Mouse (Mus musculus) CD4-positive, CD25-positive, alpha-beta regulatory T cell, adult 4 months (primary cell): ENCODE measurements around the gene Dtx3. TPM values are rescaled to one million over a fixed set of nuclear protein-coding genes. Genes with fewer than 3 reads are reported as not detected.

ENCODE experiments used
- ATAC-seq: one replicate; pipeline ENCODE4 v1.8.0; 2017
- polyA plus RNA-seq, 2 experiments: library from polyadenylated mRNA; unstranded; fragments of 100-300 nt; shearing (Covaris generic); gene quantifications; one replicate each; pipeline ENCODE4 v1.2.1; 2017

Gene Dtx3
- polyA plus RNA-seq, 2 experiments from 2014 or later: 39.4 to 42.2 TPM

DNA sequence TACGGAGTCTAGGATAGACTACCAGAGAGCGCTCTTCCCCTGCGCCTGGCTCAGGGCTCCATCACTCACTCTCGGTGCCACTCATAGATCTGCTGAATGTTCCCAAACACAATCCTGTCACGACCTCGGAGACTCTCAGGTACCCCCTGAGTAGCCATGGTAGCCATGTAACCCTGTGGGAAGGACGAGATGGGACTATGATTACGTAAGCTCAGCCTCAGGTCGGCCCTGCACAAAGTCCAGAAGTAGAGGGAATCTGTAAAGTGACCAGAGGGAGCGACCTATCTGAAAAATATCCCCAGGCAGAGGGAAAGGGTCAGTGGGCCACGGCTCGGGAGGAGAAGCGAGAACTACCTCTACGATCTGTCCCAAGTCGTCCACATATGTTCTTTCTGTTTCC, 10.0 kb downstream of the Dtx3 start:
- ATAC-seq: no peak

DNA sequence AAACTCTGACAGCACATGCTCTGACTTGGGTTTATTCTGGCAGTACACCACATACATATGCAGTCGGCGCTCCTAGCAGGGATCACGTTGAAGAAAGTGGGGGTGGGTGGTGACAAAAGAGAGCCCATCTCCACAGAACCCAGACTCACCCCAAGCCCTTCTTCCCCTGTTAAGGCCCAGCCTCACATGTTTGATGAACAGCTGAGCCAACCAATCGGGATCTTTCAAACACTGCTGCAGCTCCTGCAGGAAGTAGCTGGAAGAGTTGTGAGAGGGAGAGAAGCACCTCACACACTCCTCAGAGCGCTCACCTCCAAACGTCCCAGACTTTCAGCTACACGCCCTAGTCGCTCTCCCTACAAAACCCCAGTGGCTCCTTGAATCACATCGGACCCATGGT, 10.4 kb downstream of the Dtx3 start:
- no peak for ATAC-seq

DNA sequence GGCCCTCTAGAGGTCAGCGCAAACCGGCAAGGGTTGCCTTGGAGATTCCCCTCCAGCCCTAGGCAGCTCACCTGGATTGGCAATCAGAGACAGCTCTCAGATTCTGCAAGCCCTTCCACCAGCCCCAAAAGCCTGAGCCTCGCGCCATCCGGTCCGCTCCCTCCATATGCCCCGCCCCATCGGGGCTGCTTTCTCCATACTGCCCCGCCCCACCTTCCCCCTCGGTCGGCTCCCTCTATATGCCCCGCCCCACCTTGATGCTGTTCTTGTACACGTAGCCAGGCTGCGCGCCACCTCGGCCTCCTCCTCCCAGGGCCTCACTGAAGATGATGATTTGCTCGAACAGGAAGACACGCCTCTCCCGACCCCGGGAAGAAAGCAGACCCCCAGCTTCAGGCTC, 11.8 kb downstream of the Dtx3 start:
- no peak for ATAC-seq

DNA sequence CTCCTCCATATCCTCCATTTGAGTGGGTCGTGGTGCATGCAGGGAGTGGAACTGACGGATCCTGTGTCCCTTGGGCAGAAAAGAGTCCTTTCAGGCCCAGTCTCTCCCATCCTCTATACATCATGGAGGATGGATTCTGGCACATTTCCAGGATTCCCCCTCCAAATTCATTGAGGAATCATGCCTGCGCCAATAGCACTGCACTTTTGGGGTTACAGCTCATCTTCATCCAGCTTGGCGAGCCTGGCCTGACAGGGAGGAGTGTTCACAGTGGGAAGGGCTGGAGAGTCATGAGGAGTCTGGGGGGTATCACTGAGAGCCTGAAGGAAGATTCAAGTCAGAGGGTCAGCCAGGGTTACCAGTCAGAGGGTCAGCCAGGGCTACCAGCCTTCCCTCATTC, 12.9 kb downstream of the Dtx3 start:
- ATAC-seq: no peak

DNA sequence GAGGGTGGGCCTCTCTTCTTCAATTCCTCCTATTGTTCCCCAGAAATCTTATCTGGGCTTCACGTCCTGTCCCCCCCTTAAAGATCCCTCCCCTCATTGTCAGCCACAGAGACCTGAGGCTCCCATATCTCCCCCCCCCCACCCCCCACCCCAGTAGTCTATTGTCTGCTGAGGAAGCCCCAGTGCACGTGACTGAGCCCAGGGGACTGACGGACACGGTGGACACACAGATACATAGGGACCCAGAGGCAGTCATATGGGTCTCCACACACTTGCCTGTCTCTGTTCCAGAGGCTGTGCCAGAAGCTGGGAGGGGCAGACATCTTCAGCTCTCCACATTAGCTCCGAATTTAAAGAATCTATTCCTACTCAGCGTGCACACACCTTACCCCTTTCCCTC, 14.0 kb downstream of the Dtx3 start:
- no peak for ATAC-seq

DNA sequence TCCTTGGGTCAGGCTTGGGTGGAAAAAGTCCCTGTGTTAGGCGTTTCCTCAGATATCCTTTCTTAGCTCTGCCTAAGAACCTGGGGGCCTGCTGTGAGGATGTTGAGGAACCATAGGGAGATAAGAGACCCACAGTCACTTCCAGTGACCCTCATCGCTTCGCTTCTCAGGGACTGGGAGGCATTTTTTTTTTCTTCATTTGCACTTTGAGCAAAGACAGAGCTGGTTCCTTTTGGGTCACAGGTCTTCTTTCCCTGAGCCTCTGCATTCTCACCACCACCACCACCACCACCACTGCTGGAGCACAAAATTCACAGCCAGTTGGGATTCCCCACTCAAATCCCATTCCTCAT, 14.9 kb downstream of the Dtx3 start:
- no peak for ATAC-seq

DNA sequence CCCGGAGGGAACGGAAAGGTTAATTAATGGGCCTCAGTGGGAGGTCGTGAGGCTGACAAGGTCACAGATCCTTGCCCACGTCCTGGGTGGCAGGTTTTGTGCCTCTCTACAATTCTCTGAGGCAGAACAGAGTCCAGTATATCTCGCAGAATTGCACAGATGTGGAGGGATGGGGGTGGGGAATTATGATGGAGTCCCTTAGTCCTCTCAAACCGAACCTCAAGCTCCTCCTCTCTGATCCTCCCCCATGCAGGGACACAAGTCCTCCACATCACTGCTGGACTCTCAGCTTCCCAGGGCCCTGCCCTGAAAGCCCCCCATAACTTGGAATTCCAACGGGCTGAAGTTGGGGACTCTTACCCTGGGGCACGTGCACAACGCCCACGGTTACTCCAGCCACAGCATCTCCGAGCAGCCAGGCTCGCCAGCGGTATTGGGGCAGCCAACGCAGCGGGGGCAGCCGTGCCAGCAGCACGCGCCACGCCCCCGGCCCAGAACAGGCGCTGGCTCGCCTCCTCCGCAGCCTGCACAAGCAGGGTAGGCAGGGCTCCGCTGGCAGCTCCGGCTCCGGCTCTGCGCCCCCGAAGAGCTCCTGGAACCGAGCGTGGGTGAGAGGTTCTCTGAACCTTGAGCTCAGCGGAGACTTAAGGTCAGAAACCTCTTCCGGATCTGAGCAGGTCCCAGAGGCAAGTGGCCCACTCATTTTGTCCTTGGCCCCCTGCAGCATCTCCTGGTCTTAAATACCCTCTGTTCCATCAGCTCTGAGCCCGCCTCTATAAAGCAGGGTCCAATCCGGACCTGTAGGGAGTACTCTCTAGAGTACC, 15.4 kb downstream of the Dtx3 start, which contains the start of gene Slc26a10:
Gene Slc26a10 (minus strand): TSS at position 775 of the 824 bp plus-strand sequence.
- peak; percentile 11 for ATAC-seq

DNA sequence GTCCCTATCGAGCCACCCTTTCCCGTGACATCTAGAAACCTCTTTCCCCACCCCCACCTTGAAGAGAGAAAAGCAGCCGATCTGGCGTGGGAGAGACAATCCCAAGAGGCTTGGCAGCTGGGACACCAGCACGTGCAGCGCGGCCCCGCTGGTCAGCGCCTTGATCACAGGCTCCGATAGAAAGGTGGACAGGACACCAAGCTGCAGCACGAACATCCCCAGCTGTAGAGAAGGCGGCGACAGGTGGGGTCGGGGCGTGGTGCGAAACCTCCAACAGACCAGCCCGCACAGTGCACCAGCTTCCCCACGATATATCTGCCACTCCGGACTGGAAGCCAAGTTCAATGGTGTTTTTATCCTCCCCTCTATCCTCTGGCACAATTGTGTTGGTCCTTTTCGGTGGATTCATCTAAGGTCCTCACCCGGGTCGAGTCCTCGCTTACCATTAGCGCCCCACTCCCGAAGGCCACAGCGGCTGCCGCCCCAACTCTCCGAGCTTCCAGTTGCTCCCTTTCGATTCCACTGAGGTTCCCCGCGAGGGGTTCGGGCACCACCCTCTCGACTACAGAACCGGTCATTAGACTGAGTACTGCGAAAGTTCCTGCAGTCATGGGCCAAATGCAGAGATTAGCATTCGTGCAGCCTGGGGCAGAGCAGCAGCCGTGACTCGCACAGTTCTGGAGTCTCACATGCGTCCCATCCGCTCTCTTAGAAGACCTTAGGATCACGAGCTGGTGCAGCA, 17.1 kb downstream of the Dtx3 start:
- ATAC-seq: no peak

DNA sequence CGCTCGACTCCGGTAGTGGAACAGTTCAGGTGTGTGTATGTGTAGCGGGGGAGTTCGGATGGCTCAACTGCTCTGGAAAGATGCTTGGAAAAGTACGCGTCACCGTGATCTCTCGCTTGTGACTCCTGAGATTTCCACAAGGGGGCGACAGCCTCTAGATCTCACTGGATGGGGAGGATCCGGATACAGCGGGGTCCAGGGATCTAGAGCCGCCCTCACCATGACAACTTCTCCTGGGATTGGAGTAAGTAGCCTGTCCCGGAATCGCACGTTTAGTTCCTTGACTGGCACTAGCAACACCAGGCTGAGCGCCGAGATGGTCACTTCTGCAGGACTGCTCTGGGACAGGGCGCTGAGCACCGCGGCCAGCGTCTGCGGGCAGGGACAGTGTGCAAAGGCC, 17.8 kb downstream of the Dtx3 start:
- peak; percentile 53 for ATAC-seq

DNA sequence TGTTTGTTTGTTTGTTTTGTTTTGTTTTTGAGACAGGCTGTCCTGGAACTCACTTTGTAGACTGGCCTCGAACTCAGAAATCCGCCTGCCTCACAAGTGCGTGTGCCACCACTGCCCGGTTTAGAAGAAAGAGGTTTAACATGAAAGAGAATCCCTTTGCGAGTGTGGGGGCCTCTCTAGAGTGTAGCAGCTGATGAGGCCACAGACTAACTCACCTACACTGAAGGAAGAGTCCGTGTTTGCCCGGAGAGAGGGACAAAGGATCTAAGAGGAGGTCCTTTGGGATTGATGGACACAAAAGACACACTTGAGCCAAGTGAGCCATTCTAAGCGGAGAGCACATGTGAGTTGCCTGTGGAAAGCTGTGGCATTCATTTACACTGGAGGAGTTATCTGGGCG, 18.3 kb downstream of the Dtx3 start:
- no peak for ATAC-seq

DNA sequence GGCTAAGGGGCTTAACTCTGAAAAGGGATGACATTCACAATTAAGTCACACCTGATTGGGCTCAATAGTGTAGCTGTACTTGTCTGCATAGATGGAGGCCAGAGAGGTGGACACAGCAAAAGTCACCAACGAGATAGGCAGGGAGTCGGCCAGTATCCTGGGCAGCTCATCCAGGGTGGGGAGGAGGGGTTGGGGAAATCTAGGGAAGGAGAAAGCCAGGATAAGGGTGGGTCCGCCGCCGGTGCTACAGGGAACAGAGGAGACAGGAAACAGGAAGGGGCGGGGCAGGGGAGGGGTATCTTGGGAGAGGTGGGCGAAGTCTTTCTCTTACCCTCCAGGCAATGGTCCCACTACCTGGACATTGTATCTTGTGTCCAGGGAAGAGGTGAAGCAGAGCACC, 18.8 kb downstream of the Dtx3 start:
- no peak for ATAC-seq

DNA sequence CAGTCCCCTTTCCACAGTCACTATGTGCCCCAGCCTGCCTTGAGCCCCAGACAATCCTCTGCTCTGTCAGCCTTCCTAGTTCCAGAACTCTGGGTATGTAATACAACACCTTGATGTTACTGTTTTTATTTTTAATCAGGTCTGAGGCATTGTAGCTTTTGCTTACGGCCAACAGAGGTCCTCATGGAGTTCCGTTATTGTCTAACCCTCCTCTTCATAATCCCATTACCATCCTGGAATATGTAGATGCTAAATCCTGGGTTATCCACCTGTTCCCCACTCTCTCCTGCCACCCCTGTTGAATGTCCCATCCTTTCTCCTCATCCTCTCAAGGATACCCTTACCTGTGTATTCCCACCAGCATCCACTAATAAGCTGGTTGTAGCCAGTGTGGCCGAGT, 19.3 kb downstream of the Dtx3 start:
- no peak for ATAC-seq

DNA sequence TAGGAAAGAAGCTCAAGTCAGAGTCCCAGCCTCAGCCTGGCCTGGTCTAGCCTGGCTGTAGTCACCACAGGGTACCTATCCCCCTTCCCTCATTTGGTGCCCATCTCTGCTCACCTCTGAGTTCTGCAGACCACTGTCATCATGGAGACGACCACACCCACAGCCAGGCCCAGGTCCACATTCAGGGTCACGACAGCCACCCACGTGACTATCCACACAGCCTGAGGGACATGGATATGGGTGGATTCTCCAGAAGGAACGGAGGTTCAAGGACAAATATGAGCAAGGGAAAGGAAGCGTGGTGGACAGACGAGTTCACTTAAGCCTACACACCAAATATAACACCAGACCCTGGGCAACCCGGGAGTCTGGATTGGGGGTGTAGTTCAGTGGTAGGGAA, 21.4 kb downstream of the Dtx3 start:
- ATAC-seq: no peak

DNA sequence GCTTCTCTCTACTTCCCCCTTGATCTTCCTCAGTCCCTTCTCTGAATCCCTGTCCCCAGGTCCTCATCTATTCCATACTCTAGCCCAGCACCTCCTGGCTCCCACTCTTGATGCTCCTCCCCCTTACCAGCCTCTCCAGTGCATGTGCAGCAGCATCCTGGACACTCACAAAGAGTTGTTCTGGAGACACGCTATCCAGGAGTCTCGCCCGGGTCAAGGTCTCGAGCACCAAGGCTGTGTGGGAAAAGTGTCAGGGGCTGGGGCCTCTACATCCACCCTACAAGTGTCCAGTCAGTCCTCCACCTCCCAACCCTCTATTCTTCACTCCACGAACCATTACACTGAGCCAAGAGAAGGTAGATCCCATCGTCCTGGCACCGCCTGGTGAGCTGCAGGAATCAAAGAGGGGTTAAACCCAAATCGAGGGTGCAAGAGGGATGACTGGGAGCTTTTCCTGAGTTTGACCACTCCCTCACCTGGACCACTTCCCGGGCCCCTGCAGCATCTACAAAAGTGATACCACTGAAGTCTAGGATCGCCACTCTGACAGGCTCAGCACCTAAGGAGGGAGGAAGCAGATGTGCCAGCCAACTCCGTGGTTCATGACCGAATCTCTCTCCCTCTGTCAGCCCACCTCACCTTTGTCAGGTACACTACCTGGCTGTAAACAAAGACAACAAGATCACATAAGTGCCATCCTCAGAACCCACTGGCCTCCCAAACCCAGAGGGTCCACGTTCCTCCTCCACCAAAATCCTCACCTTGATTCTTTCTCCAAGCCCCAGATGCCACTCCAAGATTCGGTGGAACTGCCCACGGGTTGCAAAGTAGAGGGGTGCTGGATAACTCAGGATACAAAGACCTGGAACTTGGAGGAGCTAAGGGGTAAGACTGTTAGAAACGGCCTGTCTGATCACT, 22.1 kb downstream of the Dtx3 start:
- ATAC-seq: no peak

DNA sequence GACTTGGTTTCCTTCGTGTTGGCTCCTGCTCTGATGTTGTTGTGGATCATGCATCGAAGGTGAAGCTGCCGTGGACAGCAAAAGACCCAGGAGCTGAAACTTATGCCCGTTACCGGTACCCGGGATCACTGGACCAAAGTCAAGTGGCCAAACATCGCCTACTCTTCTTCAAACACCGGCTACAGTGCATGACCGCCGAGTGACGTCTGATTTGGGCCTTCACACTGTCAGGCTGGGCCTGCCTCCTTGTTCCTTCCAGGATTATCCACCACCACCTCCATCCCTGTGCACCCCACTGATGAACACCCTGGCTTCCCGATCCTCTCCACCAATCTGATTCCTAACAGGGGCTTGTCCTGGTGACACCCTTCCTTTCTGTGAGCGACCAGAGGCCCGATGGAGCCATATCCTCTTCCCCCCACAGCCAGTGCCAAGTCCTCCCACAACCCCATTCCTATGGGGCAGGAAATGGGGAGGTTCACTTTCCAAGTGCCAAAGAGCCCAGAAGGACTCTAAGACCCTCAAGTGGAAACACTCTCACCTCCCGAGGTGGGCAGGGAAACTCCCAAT, 23.8 kb downstream of the Dtx3 start:
- ATAC-seq: no peak

DNA sequence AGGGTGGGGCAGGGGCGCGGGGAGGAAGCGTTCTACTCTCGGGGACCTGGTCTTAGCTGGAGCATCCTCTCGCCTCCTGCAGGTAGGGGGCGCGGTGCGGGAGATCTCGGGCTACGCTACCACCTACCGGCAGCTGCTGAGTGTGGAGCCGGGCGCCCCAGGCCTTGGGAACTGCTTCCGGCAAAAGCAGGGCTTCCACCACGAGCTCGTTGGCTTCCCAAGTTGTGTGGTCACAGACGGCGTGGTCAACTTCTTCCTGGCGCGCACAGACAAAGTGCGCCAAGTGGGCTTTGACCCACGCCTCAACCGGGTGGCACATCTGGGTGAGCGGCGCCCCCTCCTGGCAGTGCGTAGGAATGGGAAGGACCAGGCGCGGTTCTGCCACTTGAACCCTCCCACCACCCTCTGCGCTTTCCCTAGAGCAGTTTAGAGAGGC, 24.7 kb downstream of the Dtx3 start:
- peak; percentile 62 for ATAC-seq

DNA sequence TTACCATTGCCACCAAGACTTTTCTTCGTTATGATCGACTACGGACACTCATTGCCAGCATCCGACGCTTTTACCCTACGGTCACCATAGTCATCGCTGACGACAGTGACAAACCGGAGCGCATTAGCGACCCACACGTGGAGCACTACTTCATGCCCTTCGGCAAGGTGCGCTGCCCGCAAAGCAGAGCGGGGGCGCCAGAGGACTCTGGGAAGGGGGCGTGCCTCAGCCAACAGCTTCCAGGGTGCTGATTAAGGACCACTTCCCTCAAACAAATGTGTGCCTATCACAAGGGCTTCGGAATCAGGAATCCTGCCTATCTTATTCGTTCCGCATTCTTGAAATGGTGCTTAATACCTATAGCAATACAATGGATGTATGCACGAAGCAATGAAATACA, 25.5 kb downstream of the Dtx3 start:
- no peak for ATAC-seq

DNA sequence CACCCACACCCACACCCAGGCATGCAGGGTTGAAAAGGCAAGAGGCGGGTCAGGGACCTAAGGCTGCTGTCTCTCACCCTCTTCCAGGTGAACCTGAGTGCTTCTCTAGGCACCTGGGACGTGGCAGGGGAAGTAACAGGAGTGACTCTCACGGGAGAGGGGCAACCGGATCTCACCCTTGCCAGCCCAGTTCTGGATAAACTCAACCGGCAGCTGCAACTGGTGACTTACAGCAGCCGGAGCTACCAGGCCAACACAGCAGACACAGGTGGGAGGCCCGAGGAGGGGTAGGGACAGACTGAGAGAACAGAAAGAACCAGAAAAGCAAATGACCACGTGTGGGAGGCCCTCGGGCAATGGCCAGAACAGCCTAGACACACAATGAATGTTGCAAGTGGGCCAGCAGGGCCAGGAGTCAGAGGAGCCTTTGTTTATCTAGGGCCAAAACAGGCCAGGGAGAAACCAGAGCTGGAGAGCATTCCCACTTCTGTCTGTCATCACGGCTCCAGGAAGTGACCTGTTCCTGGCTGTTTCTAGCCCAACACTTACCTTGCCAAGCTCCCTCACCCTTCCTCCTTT, 27.8 kb downstream of the Dtx3 start:
- ATAC-seq: no peak

DNA sequence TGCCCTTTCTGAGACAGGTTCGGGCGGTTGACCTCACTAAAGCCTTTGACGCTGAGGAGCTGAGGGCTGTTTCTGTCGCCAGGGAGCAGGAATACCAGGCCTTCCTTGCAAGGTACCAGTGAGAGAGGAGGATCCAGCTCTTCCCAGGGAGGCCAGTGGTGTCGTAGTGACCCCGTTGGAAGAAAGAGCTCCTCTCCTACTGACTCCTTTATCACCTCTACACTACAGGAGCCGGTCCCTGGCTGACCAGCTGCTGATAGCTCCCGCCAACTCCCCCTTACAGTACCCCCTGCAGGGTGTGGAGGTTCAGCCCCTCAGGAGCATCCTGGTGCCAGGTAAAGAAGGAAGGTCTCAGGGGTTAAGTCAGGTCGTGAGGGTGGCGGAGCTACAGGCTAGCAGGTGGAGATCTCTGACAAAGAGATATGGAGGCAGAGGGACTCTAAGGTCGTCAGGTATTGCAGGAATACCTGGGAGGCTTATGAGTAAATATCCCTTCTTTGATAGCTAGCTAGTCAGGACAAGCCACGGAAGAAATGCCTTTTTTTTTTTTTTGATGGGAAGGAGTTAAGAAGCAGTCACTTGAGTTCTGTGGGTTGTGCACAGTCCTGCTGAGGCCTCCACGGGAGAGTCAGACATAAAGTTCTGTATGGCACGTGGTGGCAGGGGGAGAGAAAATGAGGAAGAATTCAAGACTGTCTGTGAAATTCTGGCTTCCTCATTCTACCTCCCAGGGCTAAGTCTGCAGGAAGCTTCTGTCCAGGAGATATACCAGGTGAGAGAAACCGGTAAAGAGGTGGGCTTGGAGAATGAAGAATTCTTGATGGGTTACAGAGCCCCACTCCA, 28.5 kb downstream of the Dtx3 start:
- ATAC-seq: no peak

DNA sequence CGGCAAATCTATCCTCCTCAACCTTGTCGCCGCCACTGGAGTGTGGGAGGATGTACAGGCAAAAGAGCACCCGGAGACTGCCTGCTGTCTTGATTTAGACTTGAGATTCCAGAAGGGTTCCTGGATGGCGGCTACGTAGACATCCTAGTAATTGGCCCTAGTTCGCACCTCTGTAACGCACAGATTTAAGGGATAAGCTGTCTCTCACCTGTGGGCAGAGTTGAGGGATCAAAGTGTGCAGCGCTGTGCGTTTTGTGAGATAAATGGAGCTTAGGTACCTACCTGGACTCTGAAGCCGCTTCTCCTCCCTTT, 29.2 kb downstream of the Dtx3 start:
- ATAC-seq: peak; percentile 8

DNA sequence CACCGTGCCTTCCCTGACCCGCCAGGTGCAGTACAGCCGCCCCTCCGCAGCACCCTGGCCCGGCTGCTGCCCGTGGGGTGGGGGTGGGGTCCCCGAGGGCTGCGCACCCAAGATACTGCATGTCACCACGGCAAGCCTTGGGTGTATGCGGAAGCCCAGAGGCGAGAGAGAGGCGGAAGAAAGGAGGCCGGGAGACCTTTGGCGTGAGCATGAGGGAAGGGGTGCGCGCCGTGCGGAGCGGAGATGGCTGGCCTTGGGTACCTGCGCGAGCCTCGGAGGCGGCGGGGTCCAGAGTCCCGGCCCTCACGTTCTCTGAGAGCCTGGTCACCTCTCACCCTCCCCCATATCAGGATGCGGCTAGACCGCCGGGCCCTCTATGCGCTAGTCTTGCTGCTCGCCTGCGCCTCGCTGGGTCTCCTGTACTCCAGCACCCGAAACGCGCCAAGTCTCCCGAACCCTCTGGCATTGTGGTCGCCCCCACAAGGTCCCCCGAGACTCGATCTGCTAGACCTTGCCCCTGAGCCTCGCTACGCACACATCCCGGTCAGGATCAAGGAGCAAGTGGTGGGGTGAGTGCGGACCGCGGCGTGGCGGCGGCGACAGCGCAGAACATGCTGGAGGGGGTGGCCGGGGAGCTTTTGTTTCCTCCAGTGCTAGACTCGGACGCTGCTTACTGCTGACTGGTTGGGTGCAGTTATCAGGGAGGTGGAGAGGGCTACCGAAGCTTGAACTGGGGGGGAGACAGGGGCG, 29.7 kb downstream of the Dtx3 start:
- peak; percentile 37 for ATAC-seq
